Mouse (Mus musculus) liver, postnatal 0 days (tissue): ENCODE data around the gene BC016579.

Experiments used
- CTCF ChIP-seq: sonication (generic); IDR thresholded peaks from 2 replicates; pipeline ENCODE4 v1.5.1; 2016; ENCODE audit warnings: antibody characterized with exemption, low read depth
- EP300 ChIP-seq: IDR thresholded peaks from 2 replicates; pipeline ENCODE4 v1.6.1; 2016; ENCODE audit warnings: antibody characterized with exemption, low read depth, mild to moderate bottlenecking

DNA sequence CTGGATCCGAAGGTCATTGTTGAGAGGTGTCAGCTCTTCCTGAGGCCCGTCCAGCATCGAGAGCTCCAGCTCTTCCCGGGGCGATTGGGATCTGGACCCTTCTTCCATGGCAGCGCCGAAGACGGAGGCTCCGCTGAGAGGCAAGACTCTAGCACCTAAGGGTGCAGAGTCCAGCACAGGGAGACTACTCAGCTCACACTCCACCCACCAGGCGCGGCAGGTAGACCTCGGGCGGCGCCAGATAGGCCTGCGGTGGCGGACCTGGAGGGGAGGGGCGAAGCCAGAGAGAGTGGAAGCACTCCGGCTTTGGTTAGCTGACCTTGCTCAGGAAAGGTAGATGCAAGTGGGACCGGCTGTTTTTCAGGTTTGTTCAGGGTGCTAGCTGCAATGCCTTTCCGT, at the start of gene BC016579:
- TF ChIP-seq CTCF, result no peak
- no peak for TF ChIP-seq EP300
